Mouse (Mus musculus) embryonic facial prominence, embryonic 11.5 days (tissue): Measurements from ENCODE around the gene Igflr1. TPM values are rescaled to one million over a fixed set of nuclear protein-coding genes. Genes with fewer than 3 reads are reported as not detected.

Experiments
- ATAC-seq: fragments of 200-750 bp; cut with Nextera tagmentation; replicated peaks from 2 replicates; pipeline ENCODE4 v1.8.0; 2017; ENCODE audit warnings: low read depth; ENCODE audit not compliant: insufficient number of reproducible peaks, low FRiP score, low TSS enrichment
- DNase-seq: peaks from one replicate; pipeline ENCODE4 v3.0.0-alpha.2; 2015; ENCODE audit warnings: low spot score
- H3K27ac ChIP-seq: fragments of 300-500 bp; sonication (generic); replicated peaks from 2 replicates; pipeline ENCODE4 v1.5.1; 2014; ENCODE audit warnings: mild to moderate bottlenecking, low read depth, low read length, control low read depth
- H3K27me3 ChIP-seq: fragments of 300-500 bp; sonication (generic); 2 replicates; pipeline ENCODE4 v1.6.1; 2014; ENCODE audit warnings: mild to moderate bottlenecking, low read length, moderate library complexity, mixed read lengths; ENCODE audit not compliant: control insufficient read depth, insufficient read depth
- H3K36me3 ChIP-seq: fragments of 300-500 bp; sonication (generic); replicated peaks from 2 replicates; pipeline ENCODE4 v1.6.1; 2014; ENCODE audit warnings: low read depth, mild to moderate bottlenecking, low read length, moderate library complexity, mixed read lengths; ENCODE audit not compliant: control insufficient read depth, insufficient read depth
- H3K4me1 ChIP-seq: fragments of 300-500 bp; sonication (generic); 2 replicates; pipeline ENCODE4 v1.6.1; 2014; ENCODE audit warnings: low read length, mixed read lengths; ENCODE audit not compliant: control insufficient read depth, insufficient read depth
- H3K4me2 ChIP-seq: fragments of 300-500 bp; sonication (generic); 2 replicates; pipeline ENCODE4 v1.6.1; 2014; ENCODE audit warnings: low read depth, mild to moderate bottlenecking, control low read depth, low read length, moderate library complexity
- H3K4me3 ChIP-seq: fragments of 300-500 bp; sonication (generic); 2 replicates; pipeline ENCODE4 v1.5.1; 2014; ENCODE audit warnings: low read depth, low read length, control low read depth
- H3K9ac ChIP-seq: fragments of 300-500 bp; sonication (generic); replicated peaks from 2 replicates; pipeline ENCODE4 v1.6.1; 2014; ENCODE audit warnings: mild to moderate bottlenecking, control low read depth, low read length
- H3K9me3 ChIP-seq: fragments of 300-500 bp; sonication (generic); replicated peaks from 2 replicates; pipeline ENCODE4 v1.6.1; 2016; ENCODE audit warnings: mild to moderate bottlenecking, low read length, inconsistent platforms, mixed read lengths; ENCODE audit not compliant: control insufficient read depth
- WGBS: fragments of 180-500 bp; shearing (Covaris S2); extraction: QIAGEN DNeasy Blood & Tissue Kit; methylation state at CpG from one replicate; pipeline ENCODE4 v1.1.7; 2014; 5-methylcytosine and 5-hydroxymethylcytosine counted together
- polyA plus RNA-seq: library from polyadenylated mRNA; unstranded; fragments of >200 nt; fragmentation: Nextera tagmentation; extraction: Ambion mirVana; gene quantifications from 2 replicates; pipeline ENCODE4 v1.2.1, GENCODE M21; 2014

The Igflr1 gene
- polyA plus RNA-seq, 1 experiment from 2014 or later = 2.9 TPM

GRCm38 (mm10) chr7:30586455-30587020 is 21.3 kb downstream of the Igflr1 start:
- H3K27ac ChIP-seq = no peak overlapping the region
- peaks cover 23% of the 10 kb centered on the region for H3K36me3 ChIP-seq
- ATAC-seq (no peak), DNase-seq (no peak)
- H3K4me3 ChIP-seq = no peak overlapping the region
- no peaks in the 10 kb centered on the region; the same call in none of the 2 replicates for H3K4me1 ChIP-seq
- H3K9ac ChIP-seq = no peak overlapping the region
- no peak overlapping the region; the same call in 1 of the 2 replicates for H3K4me2 ChIP-seq
- 91% methylated on average over 28 of the region's 28 CpGs for WGBS
- no peaks in the 10 kb centered on the region for H3K27me3 ChIP-seq
- no peaks in the 10 kb centered on the region for H3K9me3 ChIP-seq

GRCm38 (mm10) chr7:30587842-30588667 is 22.8 kb downstream of the Igflr1 start:
- no peaks in the 10 kb centered on the region; the same call in none of the 2 replicates for H3K4me1 ChIP-seq
- H3K4me2 ChIP-seq = peak overlapping the region; percentile 89
- under 1% methylated on average over 46 of the region's 67 CpGs for WGBS
- H3K4me3 ChIP-seq = peak overlapping the region; percentile 97
- no peaks in the 10 kb centered on the region for H3K9me3 ChIP-seq
- no peaks in the 10 kb centered on the region for H3K27me3 ChIP-seq
- peaks cover 16% of the 10 kb centered on the region for H3K36me3 ChIP-seq
- DNase-seq = peak; percentile 33
- H3K9ac ChIP-seq = peak overlapping the region; percentile 99
- ATAC-seq = peak; percentile 14
- peak overlapping the region; percentile 84 for H3K27ac ChIP-seq

DNA sequence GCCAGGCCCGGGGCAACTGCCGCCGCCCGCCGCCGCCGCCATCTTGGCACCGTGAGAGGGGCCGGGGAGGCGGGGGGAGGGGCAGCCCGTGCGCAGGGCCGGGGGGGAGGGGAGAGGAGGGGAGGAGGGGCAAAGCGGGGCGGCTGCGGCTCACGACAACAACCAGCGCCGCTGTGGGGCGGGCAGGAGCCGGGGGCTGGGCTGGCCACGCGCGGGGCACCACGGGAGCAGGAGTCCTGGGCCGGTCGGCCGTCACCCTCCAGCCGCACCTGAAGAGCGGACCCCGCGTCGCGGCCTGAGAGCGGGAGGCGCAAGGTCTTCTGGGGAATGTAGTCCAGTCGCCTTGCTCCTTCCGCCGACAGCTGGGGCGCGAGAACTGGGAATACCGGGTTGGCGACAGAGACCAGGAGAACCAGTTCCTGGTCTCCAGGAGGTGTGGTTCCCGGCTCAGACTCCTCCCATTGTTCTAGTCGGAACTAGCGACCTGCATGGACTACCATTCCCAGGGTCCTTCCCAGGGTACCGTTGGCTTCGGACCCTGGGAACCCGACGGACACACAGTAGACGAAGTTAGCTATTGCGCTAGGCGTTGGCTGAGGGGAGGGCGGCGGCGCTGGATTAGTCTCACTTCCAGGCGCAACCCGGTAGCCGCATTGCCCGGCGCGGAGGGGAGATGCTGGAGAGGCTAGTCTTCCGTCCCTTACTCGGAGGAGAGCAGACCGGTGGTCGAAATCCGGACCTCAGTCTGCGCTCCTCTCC is 23.6 kb downstream of the Igflr1 start, which contains the start of gene Kmt2b:
TSS of gene Kmt2b (minus strand) at position 51 of the 759 bp plus-strand sequence.
- Histone ChIP-seq H3K4me3 (peak within 1 kb of the TSS; percentile 97), H3K9ac (peak within 1 kb of the TSS; percentile 99), H3K4me1 (no peaks in the 10 kb centered on the region; the same call in none of the 2 replicates), H3K4me2 (peak within 1 kb of the TSS; percentile 89), H3K36me3 (peaks cover 14% of the 10 kb centered on the region), H3K27ac (peak within 1 kb of the TSS; percentile 84), H3K9me3 (no peaks in the 10 kb centered on the region), H3K27me3 (no peaks in the 10 kb centered on the region)
- ATAC-seq (peak; percentile 96), DNase-seq (peak; percentile 98)
- WGBS = under 1% methylated on average over 61 of the region's 68 CpGs

DNA sequence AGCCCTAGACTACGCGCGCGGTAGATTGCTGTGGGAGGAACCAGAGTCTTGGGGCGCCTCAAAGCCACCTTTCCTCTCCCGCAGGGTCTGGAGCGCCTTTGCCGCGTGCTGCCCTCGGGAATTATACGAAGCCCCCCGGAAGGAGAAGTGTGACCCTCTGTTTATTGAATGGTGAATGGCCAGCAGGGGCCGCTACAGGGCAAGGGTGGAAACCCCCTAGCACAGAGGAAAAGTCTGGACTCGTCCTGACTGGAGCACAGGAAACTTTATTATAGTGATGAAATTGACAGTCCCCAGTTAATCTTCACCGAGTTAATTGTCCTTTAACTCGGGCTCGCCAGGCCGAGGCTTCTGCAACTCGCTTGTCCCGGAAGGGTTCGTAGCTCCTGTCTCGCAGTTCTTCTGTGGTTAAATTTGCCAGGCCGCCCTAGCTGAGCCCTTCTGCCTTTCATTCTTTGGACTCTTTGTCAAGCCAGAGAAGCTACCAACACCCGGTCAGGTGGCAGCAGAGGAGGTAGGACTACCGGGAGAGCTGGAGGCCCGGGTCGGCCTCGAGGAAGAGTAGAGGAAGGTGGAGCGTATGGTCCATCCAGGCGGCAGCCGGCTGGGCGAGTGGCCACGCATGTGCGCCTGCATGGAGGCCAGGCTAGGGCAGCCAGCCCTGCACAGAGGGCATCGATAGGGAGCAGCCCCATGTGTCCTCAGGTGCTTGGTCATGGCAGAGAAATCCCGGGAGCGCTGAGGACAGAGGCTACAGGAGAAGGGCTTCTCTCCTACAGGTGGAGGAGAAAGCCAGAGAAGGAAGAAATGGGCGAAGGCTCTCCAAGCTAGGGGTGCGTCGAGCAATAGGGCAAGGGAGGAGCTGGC is 24.4 kb downstream of the Igflr1 start:
- Histone ChIP-seq H3K4me2 (peak overlapping the region; percentile 89), H3K9me3 (no peaks in the 10 kb centered on the region), H3K9ac (peak overlapping the region; percentile 67), H3K27ac (peak overlapping the region; percentile 60; the same call in 1 of the 2 replicates), H3K4me3 (peak overlapping the region; percentile 97), H3K27me3 (no peaks in the 10 kb centered on the region), H3K36me3 (peaks cover 6% of the 10 kb centered on the region), H3K4me1 (no peaks in the 10 kb centered on the region; the same call in none of the 2 replicates)
- ATAC-seq (peak; percentile 55; the same call in 1 of the 2 replicates), DNase-seq (peak; percentile 92)
- 27% methylated on average over 40 of the region's 40 CpGs for WGBS

DNA sequence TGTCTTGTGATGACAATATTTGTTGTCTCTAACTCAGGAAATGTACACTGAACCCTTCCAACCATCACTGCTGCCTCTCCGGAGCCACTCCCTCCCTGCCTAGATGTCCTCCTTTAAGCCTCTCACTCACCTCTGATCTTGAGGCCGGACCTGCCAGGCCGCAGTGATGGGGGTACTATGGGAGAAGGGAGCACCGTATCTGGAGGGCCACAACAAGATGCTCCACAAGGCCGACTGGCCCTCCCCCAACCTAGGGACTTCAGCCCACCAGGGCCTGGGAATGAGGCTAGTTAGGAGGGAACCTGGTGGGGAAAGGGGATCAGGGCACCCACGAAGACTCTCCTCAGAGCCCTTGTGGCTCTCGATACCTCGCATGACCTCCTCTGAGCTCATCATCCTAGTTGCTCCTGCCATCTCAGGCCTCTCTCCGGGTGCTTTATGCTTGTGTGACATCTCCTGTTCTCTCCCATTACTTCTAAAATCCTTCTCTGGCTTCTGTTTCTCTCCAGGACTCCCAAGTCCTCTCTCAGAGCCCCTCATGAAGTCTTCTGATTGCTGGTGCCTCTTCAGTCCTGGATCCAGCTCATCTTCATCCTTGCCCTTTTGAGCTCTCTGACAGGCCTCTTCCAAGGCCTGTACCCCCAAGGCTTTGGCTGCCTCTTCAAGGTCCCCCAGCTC is 25.8 kb downstream of the Igflr1 start:
- WGBS = 85% methylated on average over 9 of the region's 9 CpGs
- no peaks in the 10 kb centered on the region; the same call in none of the 2 replicates for H3K4me1 ChIP-seq
- DNase-seq = no peak
- H3K27ac ChIP-seq = no peak overlapping the region
- no peak overlapping the region for H3K4me2 ChIP-seq
- H3K4me3 ChIP-seq = no peak overlapping the region
- H3K9ac ChIP-seq = no peak overlapping the region
- H3K36me3 ChIP-seq = no peaks in the 10 kb centered on the region
- no peaks in the 10 kb centered on the region for H3K27me3 ChIP-seq
- H3K9me3 ChIP-seq = no peaks in the 10 kb centered on the region
- ATAC-seq = no peak

GRCm38 (mm10) chr7:30591605-30591951 is 26.4 kb downstream of the Igflr1 start:
- no peak overlapping the region for H3K4me3 ChIP-seq
- H3K9me3 ChIP-seq = no peaks in the 10 kb centered on the region
- no peaks in the 10 kb centered on the region; the same call in none of the 2 replicates for H3K4me1 ChIP-seq
- H3K4me2 ChIP-seq = no peak overlapping the region
- ATAC-seq (no peak), DNase-seq (no peak)
- H3K27me3 ChIP-seq = no peaks in the 10 kb centered on the region
- no peak overlapping the region for H3K9ac ChIP-seq
- WGBS = 42% methylated on average over 4 of the region's 4 CpGs
- H3K27ac ChIP-seq = no peak overlapping the region
- H3K36me3 ChIP-seq = no peaks in the 10 kb centered on the region
